Mouse (Mus musculus) layer of hippocampus, adult 2 months (tissue): ENCODE data around the gene Tbc1d22a. TPM values are rescaled to one million over a fixed set of nuclear protein-coding genes. Genes with fewer than 3 reads are reported as not detected.

ENCODE experiments used
- DNase-seq, 2 experiments: peaks; one replicate each; pipeline ENCODE4 v3.0.0; 2022; ENCODE audit warnings: low spot score in 2 of 2
- H3K27ac ChIP-seq: fragments of 200-600 bp; 2 replicates; pipeline ENCODE4 v1.8.1; 2022
- H3K4me3 ChIP-seq: fragments of 200-600 bp; 2 replicates; pipeline ENCODE4 v1.8.1; 2022; ENCODE audit warnings: mild to moderate bottlenecking
- CTCF ChIP-seq: fragments of 200-600 bp; conservative IDR thresholded peaks from 2 replicates; pipeline ENCODE4 v1.8.1; 2022; ENCODE audit warnings: antibody characterized with exemption, mild to moderate bottlenecking, moderate library complexity
- total RNA-seq, 2 experiments: library from RNA; stranded (reverse); gene quantifications; 2 replicates each; pipeline ENCODE4 v1.2.3; 2021

Gene Tbc1d22a
- total RNA-seq, 2 experiments from 2014 or later: 33.2 to 34.7 TPM

GRCm38 (mm10) chr15:86238076-86238475 is 23.8 kb downstream of the Tbc1d22a start:
- no peak for TF ChIP-seq CTCF
- H3K4me3 ChIP-seq: no peak overlapping the region
- no peak overlapping the region for H3K27ac ChIP-seq
- no peak for DNase-seq

- H3K4me3 ChIP-seq: no peak overlapping the region
- no peak for TF ChIP-seq CTCF
- no peak overlapping the region for H3K27ac ChIP-seq
- DNase-seq: no peak
Measured at GRCm38 (mm10) chr15:86239068-86239467, 24.8 kb downstream of the Tbc1d22a start.

- no peak overlapping the region for H3K27ac ChIP-seq
- DNase-seq: peak in 1 of 2 experiments; percentile 73
- TF ChIP-seq CTCF: peak; percentile 90
Measured at GRCm38 (mm10) chr15:86239801-86240200, 25.5 kb downstream of the Tbc1d22a start.

DNA sequence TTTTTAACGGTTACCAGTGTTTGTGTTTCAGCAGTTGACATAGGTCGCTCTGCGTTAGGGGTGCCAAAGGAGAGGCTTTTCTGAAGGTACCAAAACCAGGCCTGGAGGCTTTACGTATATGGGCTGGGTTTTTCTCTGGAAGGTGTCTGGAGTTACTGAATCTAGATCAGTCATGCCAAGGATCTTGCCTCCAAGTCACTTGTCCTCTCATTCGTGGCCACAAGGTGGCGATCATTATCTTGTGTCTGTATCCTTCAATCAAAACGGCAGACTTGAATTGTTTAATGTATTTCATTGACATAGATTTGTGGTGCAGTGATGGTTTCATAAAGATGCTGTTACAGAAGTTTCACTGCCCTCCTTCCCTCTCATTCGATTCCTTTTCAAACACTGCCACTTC is 29.4 kb downstream of the Tbc1d22a start:
- no peak overlapping the region for H3K4me3 ChIP-seq
- DNase-seq: peak; percentile 67 to 78
- TF ChIP-seq CTCF: peak; percentile 91
- no peak overlapping the region for H3K27ac ChIP-seq

More at GRCm38 (mm10) chr15:86239801-86240200, 25.5 kb downstream of the Tbc1d22a start:
- H3K4me3 ChIP-seq: no peak overlapping the region

DNA sequence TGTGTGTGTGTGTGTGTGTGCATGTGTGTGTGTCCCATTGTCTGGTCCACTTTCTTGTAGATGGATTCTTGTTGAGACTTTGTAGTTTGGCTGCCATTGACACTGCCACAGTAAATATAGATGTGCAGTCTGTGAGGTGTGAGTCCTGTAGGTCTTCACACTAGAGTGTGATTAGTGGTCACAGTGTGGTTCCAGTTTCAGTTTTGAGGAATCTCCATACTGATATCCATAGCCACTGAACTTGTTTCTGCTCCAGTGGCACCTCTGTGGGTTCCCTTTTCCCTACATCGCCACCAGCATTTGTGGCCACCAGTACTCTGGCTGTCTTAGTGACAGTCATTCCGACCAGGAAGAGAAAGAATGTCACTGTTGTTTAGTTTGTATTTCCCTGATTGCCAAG is 30.1 kb downstream of the Tbc1d22a start:
- TF ChIP-seq CTCF: no peak
- no peak overlapping the region for H3K27ac ChIP-seq
- DNase-seq: no peak
- H3K4me3 ChIP-seq: no peak overlapping the region

- DNase-seq: peak; percentile 64 to 73
- peak; percentile 85 for TF ChIP-seq CTCF
- Histone ChIP-seq H3K27ac (peak overlapping the region; percentile 64; the same call in 1 of the 2 replicates), H3K4me3 (no peak overlapping the region; the same call in 1 of the 2 replicates)
Measured at GRCm38 (mm10) chr15:86250269-86250668, 36.0 kb downstream of the Tbc1d22a start.

- no peak for DNase-seq
- TF ChIP-seq CTCF: no peak
- Histone ChIP-seq H3K27ac (no peak overlapping the region), H3K4me3 (no peak overlapping the region)
Measured at GRCm38 (mm10) chr15:86252130-86252529, 37.9 kb downstream of the Tbc1d22a start.

DNA sequence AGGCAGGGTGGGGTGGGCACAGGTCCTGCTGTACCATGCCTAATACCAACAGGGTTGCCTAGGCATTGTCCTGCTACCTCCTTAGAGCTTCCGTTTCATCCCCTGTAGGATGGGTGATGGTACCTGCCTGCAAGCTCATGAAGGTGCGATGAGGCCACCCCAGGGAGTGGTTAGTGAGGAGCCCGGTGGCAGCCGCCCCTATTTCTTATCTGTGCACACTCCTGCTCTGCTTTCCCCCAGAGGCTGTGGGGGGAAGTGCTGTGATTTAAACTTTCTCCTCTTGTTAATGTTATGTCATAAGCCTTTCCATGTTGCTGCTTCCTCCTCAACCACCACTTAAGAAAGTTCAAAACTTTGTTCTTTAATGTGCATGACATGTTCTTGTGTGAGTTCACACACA is 38.4 kb downstream of the Tbc1d22a start:
- Histone ChIP-seq H3K27ac (peak overlapping the region; percentile 3), H3K4me3 (no peak overlapping the region)
- TF ChIP-seq CTCF: peak; percentile 68
- DNase-seq: no peak

GRCm38 (mm10) chr15:86253411-86253810 is 39.2 kb downstream of the Tbc1d22a start:
- H3K27ac ChIP-seq: peak overlapping the region; percentile 3; the same call in 1 of the 2 replicates
- no peak for TF ChIP-seq CTCF
- DNase-seq: peak in 1 of 2 experiments; percentile 65
- no peak overlapping the region for H3K4me3 ChIP-seq

DNA sequence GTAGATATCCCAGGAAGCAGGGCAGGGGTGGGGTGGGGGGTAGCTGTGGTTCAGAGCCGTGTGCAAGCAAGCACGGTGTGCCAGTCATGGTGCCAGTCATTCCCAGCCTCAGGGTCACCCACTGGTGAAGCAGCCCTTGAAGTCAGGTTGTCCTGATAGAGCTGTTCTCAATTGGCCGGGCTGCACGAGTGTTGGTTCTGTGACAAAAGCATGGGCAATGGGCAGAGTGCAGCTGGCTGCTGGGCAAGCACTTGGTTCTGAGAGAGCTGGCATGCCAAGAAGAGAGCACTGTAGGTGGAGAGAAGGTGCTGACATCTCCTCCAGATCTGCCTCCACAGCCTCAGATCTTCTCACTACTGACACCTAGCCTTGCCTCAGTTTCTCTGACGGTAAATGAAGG is 41.9 kb downstream of the Tbc1d22a start:
- H3K27ac ChIP-seq: peak overlapping the region; percentile 49; the same call in 1 of the 2 replicates
- H3K4me3 ChIP-seq: no peak overlapping the region
- no peak for TF ChIP-seq CTCF
- DNase-seq: no peak

GRCm38 (mm10) chr15:86256728-86257179 is 42.5 kb downstream of the Tbc1d22a start:
- no peak for TF ChIP-seq CTCF
- Histone ChIP-seq H3K27ac (peak overlapping the region; percentile 49; the same call in 1 of the 2 replicates), H3K4me3 (no peak overlapping the region)
- DNase-seq: peak in 1 of 2 experiments; percentile 37

DNA sequence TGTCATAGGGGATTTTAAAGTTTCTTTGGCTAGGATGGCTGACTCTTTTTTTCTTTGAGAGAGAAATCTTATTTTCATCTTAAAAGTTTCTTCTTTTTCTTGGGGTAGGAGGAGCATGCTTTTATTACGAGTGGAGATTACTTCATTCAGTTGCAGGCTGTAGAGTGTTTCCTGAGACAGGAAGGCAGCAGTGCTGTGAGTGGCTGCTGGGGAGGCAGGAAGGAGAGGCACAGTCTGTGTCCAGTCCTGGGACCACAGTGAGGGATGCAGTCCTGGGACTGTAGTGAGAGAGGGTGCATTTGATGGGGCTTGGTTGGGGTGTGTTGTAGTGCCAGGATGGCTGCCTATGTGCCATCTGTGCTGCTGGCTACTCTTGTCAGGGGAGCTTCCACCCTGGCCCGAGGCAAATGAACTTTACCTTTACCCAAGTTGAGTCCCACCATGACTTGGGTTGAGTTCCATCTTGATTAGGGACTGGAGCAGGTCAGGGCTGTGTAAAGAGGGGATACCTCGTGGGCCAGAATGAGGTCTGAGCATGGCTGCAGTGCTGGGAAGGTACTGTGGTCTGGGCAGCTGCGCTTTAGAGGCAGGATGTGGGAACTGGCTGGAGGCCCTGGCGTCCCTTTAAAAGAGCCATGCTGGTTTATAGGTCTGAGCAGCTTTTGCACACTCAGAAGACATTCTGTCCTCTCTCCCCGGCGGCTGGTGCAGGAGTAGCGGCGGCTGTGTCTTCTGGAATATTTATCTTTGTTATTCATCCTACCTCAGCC is 43.8 kb downstream of the Tbc1d22a start:
- H3K27ac ChIP-seq: peak overlapping the region; percentile 28; the same call in 1 of the 2 replicates
- no peak for DNase-seq
- no peak for TF ChIP-seq CTCF
- no peak overlapping the region for H3K4me3 ChIP-seq

GRCm38 (mm10) chr15:86259233-86259632 is 45.0 kb downstream of the Tbc1d22a start:
- H3K27ac ChIP-seq: 0 out of 2 replicates have a peak overlapping the region, but pooled peaks have one; percentile 28
- H3K4me3 ChIP-seq: no peak overlapping the region
- TF ChIP-seq CTCF: no peak
- DNase-seq: no peak

DNA sequence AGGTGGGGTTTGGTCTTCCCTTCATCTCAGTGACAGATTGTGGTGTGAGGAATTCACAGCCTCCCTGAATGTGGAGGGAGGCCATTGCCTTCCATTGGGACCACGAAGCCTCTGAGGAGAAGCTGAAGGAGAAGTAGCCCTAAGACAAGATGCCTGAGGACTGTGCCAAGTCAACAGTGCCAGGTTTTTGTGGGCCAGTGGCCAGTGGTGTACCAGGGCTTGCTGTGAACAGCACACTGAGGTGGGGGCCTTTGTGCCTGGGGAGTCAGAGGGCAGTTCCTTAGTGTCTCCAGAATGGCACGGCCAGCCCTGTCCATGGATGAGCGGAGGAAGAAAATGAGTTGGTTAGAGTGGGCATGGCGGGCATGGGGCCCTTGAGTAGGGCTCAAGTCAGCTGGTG is 45.9 kb downstream of the Tbc1d22a start:
- DNase-seq: no peak
- TF ChIP-seq CTCF: no peak
- no peak overlapping the region for H3K4me3 ChIP-seq
- no peak overlapping the region for H3K27ac ChIP-seq
